Mouse (Mus musculus) right cerebral cortex, adult 18-20 months (tissue): ENCODE measurements around the gene Tmprss12.
"Not testable (repeated sequence)": the region's sequence is repeated elsewhere in the genome, so short reads cannot be mapped to it uniquely, and the experiment has no call there.

Source experiments
- DNase-seq: peaks from one replicate; pipeline ENCODE4 v3.0.0; 2022; ENCODE audit warnings: mixed read lengths

Tmprss12 gene

DNA sequence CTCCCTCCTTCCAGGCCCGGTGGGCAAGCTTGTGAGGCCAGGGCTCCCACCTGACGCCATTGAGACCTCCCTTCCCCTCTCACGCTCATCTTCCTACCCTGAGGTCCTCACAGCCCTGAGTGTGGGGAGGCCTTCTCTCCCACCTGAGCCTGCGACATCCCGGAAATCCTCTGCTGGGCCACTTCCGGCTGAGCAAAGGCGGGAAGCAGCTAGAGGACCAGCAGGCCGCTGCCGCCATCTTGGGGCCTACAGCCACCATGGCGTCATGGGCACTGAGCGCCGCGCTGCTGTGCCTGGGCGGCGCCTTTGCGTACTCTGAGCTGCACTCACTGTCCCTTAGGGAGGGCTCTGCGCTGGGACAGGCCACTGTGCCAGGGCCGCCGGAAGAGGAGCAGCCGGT, at the start of gene Tmprss12:
Gene Tmprss12, plus strand, starts transcription at position 212 of the 400 bp plus-strand sequence.
- no peak for DNase-seq

- DNase-seq, result no peak
Observed at GRCm38 (mm10) chr15:100231616-100232525, 48.8 kb upstream of the Tmprss12 start.

GRCm38 (mm10) chr15:100235208-100235965, 45.2 kb upstream of the Tmprss12 start:
- DNase-seq, result peak; percentile 57

GRCm38 (mm10) chr15:100236952-100237351, 43.7 kb upstream of the Tmprss12 start:
- no peak for DNase-seq

DNA sequence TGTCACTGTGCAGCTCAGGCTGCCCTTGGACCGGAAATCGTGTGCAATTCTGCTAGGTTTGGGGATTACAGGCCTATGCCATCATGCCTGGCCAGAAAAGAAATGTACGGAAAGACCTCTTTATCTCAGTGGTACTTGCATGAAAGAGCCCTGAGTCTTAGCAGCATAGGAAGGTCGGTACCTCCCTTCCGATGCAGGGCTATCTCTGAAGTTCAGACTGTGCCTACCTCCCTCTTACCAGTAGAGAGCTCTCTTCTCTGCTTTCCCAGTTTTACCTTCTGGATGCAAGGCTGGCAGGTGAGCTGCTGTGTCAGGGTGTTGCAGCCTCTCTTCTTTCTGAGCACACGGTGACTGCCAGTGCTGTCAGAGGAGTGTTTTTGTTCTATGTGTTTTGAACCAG, 38.9 kb upstream of the Tmprss12 start:
- no peak for DNase-seq

GRCm38 (mm10) chr15:100245951-100246350, 34.7 kb upstream of the Tmprss12 start:
- no peak for DNase-seq

- DNase-seq, result no peak
Observed at GRCm38 (mm10) chr15:100247296-100247695, 33.3 kb upstream of the Tmprss12 start.

DNA sequence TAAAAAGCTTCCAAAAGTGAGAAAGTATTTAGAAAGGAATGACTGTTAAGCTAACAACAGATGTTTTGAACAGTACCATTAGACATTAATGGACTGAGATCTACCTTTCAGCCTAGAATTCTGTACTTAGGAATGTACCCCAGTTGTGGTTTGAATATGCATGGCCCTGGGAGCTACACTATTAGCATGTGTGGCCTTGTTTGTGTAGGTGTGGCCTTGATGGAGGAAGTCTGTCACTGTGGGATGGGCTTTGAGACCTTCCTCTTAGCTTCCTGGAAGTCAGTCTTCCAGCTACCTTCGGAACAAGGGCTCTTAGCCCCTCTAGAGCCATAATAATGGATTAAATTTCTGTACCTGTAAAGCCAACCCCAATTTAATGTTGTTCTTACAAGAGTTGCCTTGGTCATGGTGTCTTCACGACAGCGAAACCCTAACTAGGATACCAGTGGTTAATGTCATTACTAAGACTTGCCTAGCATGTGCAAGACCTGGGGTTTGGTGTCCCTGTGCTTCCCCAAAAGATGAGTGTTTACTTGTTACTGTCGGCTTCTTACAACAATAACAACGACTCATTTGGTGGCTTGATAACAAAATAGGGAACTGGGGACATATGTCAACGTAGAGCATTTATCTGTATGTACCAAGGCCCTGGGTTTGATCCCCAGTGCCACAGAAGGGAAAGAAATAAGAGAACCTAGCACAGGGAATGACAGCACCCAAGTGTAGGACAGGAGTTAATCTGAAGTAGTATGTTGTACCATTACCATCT, 31.8 kb upstream of the Tmprss12 start:
- no peak for DNase-seq

GRCm38 (mm10) chr15:100251153-100251780, 29.4 kb upstream of the Tmprss12 start:
- peak; percentile 66 for DNase-seq

- DNase-seq, result no peak
Observed at GRCm38 (mm10) chr15:100256386-100256785, 24.3 kb upstream of the Tmprss12 start.

DNA sequence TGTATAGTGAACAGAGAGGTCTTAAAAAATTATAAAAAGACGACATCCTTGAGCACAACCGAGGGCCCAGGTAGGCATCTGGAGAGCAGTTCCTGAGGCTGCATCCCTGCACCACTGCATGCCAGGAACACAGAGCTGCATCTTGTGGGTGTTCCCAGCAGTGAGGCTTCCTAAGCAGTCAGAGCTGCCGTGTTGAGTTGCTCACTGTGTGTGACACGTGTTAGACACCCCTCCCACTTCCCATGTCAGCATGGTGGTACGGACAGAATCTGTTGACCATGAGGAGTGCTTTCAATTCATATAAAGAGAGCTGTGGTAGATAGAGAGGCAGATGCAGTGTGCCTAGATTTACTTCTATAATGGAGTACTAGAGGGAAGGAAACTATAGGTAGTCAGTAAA, 23.3 kb upstream of the Tmprss12 start:
- no peak for DNase-seq

DNA sequence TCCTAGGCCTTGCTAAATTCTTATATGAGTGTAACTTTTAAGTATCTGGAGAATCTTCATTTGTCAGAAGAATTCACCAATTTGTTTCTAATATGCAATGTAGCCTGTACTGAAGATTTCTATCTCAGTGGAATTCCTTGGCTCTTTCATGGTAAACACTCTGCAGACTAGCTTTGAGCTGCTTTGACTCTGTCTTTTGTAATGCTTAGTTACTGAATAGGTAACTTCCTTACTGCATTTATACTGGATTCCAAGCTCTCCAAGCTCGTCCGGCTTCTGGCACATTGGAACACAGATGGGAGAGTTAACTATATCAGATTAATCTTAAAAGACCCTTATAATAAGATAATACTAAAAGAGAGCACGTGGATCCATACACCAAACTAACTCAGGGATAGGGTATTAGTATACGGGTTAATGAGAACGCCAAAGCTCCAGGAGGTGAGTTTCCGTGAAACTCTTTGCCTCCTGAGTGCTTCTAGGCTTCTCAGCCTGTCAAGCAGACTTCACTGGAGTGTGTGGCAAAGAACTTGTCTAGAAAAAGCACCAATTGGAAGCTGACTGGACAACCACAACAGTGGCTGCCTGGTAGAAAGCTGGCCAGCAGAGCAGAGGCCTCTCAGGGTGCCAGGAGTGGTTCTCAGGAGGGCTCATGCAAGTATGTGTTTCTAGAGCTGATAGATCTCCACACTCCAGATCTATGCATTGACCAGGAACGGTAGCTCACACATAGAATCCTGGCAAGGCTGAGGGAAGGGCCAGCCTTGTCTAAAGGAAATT, 21.8 kb upstream of the Tmprss12 start:
- no peak for DNase-seq

GRCm38 (mm10) chr15:100260351-100260750, 20.3 kb upstream of the Tmprss12 start:
- DNase-seq, result not testable (repeated sequence)

DNA sequence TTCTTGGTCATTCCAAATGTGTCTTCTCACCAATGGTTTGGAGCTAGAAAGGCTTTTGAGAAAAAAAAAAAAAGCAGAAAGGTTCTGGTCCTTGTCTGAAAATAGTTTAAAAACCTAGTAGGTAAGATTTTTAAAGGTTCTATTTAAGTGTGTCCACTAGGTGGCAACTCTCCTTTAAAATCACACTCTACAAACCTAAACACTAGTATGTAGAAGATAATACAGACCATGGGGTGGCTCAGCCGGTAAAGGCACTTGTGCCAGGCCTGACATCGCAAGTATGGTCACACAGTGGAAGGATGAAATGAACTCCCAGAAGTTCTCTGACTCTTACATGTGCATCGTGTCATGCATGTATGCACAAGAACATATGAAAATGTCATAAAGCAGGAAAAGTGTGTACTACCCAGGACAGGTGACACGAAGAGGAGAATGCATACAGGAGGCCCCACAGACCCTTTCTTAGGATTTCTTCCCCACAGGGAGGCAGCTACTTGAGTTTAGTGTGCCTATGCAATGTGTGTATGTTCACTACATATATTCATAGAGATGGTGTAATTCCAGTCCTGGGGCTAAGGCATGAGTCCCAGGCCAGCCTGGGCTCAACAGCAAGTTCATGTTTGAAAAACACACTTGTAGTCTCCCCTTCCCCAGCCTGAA, 17.3 kb upstream of the Tmprss12 start:
- no peak for DNase-seq

DNA sequence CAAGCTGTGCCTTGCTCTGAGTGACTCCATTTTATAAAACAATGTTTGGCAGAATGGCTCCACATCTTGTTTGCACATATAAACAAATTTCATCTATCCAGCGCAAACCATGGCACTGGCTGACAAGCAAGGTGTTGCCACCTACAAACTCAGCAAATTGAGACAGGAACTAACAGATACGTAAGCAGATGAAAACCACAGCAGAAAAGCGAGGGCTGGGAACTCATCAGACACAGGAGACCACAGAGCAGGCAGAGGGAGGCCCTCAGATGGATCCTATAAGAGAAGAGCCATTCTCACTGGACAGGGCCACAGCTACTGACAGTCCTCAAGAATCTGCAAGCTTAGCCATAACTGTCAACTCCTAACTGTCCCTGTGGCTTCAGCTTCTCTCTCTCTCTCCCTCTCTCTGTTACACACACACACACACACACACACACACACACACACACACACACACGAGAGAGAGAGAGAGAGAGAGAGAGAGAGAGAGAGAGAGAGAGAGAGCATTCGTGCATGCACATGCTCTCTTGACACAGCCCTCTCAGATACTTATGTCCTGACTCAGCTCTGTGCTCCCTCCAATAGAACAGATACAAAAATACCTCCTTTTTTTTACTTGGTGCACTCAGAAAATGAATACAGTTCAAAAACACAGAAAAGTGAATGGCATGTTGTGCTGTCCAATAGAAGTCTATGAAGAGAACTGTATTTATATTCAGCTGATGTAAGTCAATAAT, 14.9 kb upstream of the Tmprss12 start:
- DNase-seq, result no peak

GRCm38 (mm10) chr15:100268916-100269315, 11.7 kb upstream of the Tmprss12 start:
- no peak for DNase-seq

DNA sequence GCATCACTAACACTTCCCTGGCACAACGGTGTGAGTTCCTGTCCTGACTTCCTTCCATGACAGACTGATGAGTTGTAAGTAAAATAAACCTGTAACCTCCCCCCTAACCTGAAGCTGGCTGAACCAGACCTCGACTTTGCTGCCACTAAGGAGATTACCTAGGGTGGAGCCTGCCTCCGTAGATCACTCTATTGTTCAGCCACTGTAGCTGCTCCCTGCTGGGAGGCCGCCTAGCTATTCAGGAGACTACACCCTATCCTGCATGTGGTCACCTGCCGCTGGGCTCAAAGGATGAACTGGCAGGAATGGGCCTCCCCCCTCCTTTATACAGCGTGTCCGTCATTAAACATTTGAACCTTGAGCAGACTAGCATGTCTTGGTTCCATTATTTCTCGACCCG, 10.9 kb upstream of the Tmprss12 start:
- no peak for DNase-seq

DNA sequence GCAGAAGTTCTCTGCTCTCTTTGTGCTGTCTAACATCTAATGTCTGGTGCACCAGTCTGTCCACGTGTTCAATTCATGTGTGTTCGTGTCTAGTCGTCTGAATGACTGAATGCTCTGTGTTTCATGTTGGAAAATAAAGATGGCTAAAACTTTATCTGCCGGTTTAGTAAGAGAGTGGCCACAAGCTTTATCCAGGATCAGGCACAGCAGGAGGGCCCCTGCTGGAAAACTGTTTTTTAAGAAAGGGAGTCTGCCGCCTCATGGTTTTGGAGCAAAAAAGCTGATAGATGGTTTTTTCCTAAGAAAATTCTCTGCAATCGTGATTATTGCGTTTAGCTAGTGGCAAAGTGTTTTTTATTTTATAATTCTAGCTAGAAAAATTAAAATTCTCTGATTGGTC, 10.0 kb upstream of the Tmprss12 start:
- not testable (repeated sequence) for DNase-seq

- DNase-seq, result no peak
Observed at GRCm38 (mm10) chr15:100271411-100271810, 9.2 kb upstream of the Tmprss12 start.

- DNase-seq, result not testable (repeated sequence)
Observed at GRCm38 (mm10) chr15:100273791-100274308, 6.8 kb upstream of the Tmprss12 start.
